Mouse (Mus musculus) right cerebral cortex, postnatal 14 days (tissue): Measurements from ENCODE around the gene Arf1.

Experiments used
- DNase-seq: peaks from one replicate; pipeline ENCODE4 v3.0.0; 2022

The Arf1 gene

DNA sequence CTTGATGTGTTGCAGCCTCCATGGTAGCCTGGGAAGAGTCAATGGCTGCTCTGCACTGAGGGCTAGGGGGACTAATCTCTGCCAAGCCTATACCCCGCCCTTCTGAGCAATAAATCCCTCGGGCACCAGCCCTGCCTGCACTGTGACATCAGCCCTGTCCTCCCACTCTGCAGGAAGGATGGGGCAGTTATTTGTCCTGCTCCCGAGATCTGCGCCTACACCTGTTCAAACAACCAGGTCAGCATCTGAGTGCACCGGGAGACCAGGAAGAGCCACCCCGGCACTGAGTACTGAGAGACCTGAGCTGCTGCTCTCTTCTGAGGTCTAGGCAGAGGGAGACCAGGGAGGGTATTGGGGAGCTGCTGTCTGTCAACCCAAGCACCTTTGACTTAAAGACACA is 40.4 kb downstream of the Arf1 start:
- DNase-seq = no peak

DNA sequence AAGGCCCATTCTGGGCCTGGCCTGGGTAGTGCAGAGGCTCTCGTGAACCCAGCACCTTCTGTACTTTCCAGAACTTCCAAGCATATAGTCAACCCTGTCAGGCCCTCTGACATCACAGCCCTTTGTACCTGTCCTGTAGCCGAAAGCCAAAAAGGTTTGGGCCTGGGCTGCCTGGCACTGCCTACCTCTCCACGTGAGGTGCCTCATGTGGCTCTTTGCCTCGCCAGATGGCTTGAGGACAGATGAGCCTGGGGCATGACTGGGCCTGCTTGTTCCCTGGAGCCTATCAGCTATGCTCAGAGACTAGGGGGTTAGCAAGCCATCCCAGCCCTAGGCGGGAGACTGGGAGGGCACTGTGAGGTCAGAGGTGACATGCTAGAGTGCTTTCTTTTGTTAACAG is 42.6 kb downstream of the Arf1 start:
- no peak for DNase-seq

DNA sequence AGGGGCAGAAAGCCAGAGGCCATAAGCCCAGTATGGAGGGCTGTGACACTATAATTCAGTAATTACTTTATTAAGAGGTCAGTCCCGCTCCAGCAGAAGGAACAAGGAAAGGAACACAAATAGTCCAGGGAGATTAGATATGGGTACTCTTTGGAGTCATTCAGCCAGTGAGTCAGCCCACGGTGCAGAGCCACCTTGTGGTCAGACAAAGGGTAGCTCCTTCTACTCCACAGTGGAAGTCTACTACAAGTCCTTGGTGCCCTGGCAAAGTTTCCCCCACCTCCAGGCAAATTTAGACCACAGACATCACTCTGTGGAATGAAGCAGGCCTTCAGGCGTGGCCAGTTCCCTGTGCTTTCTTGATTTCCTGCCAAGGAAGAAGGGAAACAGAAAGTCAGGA is 44.2 kb downstream of the Arf1 start:
- peak; percentile 49 for DNase-seq

DNA sequence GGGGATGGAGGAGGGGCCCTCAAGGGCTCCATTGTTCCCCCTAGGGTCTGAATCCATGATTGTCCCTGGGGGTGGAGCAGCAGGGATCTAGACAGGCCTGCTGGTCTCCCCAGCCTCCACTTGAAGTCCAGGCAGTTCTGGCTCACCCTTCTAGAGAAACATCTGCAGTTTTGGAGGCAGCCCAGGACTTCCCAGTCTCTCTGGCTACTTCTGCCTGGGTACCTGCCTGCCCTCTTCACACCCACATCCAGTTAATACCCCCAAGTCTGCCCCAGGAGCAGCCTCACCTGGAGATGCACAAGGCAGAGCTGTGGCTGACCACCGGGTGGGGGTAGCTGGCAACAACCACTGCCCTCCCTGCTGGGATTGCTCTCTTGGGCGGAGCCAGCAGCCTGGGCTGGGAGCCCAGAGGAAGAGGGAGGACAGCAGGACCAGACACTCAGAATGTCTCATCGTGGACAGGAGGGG is 45.2 kb downstream of the Arf1 start, which contains the start of gene Gjc2:
Gene Gjc2 (minus strand): TSS at position 350 of the 468 bp plus-strand sequence.
- DNase-seq = no peak

DNA sequence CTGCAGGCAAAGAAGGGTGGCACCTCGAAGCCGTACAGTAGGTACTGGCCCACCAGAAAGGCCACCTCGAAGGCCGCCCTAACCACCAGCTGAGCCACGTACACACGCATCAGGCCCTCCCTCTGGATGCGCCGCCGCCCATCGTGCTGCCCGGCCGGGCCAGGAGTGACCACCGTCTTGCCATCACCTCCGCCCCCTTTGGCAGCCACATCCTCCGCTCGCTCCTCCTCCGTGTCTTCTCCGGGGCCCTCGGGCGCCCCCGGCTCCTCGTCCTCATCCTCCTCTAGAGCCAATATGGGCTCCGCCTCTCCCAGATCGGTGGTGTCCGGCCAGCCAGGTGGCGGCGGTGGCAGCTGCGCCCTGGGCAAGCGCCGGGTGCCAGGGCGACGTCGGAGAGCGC is 51.1 kb downstream of the Arf1 start:
- no peak for DNase-seq

DNA sequence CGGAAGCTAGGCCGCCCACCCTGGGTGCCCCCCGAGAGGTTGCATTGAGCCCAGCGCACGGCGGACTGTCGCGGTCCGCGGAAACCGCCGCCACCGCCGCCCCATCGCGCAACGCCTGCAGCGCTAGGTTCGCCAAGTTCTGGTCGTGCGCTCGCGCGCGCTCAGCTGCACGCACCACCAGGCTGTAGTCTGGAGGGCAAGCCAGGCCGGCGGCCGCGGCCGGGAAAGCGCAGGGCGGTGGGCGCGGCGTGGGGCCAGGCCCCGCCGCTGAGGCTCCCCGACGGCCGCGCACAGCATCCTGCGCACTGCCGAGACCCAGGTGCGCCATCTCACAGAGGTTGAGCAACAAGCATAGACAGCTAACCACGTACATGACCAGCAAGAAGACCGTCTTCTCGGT is 51.6 kb downstream of the Arf1 start:
- DNase-seq = no peak

DNA sequence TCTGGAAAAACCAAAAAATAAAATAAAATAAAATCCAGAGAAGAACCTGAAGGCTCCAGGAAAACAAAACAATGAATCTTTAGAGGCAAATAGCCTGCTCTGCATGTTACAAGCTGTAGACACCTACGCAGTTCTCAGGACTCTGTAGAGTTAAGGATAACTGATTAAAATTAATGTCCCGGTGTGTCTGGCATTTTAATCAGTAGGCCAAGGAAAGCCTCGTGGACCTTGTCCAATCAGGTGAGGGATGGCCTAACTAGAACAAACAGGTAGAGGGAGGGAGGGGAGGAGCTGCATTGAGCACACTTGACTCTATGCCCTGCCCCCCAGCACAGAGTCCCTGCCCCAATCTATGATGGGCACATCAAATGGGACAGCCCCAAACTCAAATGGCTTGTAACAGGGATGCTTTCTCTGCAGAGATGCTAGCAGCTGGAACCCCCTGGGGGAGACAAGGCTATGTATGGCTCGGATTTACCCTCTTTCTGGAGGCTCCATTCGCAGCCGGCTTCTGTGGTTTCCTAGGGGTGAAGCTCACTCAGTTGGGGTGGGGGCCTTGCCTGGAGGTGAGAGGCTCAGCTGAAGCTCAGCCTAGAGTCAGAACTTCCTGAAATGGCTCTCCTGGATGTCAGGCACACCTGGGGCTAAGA is 53.8 kb downstream of the Arf1 start:
- DNase-seq = no peak

DNA sequence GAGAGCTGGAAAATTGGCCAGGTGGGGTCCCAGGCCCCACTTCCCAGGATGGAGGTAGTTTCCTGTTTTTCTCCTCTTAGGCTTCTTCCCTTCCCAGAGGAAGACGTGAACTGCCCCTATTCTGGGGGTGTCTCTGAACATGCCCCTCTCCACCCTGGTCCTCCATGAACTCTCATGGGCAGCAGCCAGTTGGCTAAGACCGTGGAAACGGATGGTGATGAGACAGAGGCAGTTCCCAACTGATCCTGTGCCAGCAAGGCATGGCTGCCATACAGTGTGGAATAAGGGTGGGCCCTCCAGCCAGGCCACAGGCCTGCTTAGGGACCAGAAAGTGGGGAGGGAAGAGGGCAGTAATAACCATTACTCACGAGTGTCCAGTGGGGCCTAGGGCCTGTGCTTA is 57.5 kb downstream of the Arf1 start:
- DNase-seq = no peak

DNA sequence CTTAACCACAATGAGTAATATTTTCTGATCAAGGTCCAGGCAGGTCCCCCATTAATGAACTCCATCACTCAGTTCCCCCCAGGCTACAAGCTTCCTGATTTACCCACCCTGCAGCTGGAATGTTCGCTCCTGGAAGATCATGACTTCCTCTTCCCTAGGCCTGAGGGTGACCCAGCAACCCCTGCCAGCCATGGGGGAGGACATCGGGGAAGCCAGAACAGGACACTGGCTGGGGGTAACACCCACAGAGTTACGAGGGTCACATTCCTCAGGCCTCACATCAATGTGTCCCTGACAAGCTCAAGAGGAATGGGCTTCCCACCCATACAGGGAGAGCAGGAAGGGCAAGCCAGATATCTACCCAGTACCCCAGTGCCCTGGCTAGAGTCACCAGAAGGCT is 58.3 kb downstream of the Arf1 start:
- no peak for DNase-seq

DNA sequence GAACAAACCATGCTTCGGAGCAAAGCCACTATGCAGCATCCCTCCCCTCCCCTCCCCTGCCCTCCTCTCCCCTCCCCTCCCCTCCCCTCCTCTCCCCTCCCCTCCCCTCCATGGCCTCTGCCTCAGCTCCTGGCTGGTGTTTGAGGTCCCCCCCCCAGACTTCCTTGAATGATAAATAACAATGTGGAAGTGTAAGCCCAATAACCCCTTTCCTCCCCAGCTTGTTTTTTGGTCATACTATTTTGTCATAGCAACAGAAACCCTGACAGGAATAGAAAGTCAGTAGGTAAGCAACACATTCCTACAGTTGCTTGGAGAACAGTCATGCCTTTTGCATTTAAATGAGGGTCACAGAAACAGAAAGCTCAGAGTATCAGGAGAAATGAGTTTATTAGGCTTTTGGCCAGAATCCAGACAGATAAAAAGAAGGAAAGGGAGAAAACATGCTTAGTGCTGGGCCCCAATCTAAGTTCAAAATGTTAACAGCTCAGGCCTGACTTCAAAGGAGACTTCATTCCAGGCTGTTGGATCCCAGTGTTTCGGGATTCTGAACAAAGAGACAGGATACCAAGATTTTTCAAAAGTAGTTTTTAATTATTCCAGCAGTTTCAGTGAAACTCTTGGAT is 62.3 kb downstream of the Arf1 start:
- DNase-seq = no peak

DNA sequence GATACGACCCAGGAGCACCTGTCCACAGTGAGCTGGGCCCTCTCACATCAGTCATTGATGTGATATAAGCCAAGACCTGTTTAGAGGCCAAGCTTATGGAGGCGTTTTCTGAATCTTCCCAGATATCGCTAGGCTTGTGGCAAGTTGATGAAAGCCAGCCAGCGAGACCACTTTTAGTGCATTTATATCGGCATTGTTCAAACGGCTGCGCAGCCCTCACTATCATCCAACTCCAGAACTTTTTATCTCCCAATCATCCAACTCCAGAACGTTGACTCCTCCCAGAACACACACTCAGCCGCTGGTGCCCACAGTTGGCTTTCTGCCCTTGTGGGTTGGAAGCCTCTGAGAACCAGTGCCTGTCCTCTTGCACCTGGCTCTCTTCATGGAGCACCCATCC is 63.7 kb downstream of the Arf1 start:
- no peak for DNase-seq

DNA sequence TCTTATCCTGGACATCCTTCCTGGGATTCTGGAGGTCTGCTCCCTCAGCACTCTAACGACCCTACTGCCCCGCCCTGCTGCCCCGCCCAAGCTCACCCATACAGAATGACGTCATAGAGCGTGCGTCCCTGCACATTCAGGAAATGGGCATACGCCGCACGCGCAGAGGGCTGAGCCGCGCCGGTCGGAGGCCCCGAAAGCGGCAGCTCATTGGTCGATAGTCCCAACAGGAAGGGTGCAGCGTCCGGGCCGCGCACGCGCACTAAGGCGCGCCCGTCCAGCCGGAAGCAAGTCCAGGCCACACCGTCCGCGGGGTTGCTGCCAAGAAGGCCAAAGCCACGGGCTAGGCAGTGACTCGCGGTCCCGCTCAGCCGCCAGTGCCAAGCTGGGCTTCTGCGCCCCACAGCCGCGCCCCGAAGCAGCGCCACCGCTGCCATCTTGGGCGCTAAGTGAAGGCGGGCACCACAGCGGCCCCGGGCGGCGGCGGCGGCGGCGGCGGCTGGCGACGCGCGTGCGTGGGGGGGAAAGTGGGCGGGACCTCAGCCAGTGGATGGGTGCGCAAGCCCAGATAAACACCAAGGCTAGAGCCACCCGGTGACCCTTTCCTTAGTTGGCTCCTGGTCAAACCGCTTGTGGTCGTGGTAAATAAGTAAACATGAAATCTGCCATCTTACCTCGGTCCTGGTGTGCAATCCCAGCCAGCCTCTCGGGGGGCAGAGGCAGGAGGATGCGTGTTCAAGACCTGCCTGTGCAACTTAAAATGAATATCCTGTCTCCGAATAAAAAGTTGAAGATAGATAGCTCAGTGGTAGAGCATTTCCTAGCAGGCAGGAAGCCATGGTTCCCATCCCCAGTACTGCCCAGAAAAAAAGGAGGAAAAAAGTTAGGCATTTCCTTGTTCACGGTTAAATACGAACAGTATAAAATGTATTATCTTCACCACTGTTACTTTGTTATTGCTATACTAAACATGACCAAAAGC is 64.5 kb downstream of the Arf1 start, which contains the start of gene Iba57:
Gene Iba57 (minus strand): TSS at position 485 of the 982 bp plus-strand sequence.
- peak; percentile 98 for DNase-seq

DNA sequence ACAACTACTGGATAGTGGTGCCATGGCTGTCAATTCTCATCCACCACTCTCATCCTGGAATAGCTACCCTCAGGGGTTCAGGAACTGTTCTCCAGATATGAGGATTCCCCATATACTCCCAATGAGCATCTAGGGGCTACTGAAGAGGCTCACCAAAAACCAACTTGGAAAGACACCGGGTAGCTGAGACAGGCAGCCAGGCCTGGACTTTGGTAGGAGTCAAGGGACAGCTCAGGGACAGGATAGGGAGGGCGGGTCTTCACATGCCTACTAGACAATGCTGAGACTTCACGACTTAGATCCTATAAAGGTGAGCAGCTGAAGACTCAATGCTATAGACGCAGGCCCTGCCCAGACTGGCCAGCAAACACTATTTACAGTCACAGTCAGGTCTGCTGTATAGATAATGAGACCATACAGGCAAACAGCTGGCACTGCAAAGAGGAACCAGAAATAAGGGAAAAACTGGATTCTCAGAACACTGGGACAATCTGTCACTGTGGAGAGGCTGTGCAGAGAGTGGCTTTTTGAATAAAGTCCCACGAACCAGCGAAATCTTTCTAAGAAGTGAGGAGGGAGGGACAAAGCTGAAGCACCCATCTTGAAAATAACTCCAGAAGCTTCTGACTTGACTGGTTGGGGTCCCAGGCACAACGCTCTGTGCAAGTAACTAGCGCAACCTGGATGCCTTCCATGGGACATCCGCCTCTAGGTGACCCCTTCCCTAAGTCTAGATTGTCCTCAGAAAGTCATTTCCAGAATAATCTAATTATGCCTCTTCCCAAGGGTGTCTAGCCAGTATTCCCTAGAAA is 65.4 kb downstream of the Arf1 start:
- DNase-seq = no peak
